Mouse (Mus musculus): Measurements from ENCODE around the gene Tnfrsf25.

DNA sequence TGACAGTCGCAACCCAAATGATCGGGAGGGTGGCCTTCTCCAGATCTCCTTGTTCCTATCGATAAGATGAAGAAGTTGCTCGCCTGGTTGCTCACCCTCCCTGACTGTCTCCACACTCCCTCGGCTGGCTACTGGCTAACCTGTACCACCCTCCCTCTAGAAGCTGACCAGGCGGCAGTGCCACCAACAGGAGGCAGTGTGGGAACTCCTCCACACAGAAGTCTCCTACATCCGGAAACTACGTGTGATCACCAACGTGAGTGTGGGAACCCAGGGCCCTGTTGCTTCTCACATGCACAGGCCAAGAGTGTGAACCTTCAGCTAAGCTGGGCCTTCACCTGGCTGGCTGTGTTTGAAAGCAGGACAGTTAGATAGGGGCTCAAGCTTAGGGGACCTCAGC, 9.0 kb upstream of the Tnfrsf25 start:
- TF ChIP-seq CTCF (IDR thresholded peaks at IDR 0.05; ENCODE audit: extremely low read depth, insufficient read length, insufficient replicate concordance, low read depth, low read length): no peak
- TF ChIP-seq POLR2A (IDR thresholded peaks at IDR 0.05; ENCODE audit: low read depth, low read length): no peak
